8 mouse cellular contexts compared by ENCODE assay signal in the genomic region with DNA sequence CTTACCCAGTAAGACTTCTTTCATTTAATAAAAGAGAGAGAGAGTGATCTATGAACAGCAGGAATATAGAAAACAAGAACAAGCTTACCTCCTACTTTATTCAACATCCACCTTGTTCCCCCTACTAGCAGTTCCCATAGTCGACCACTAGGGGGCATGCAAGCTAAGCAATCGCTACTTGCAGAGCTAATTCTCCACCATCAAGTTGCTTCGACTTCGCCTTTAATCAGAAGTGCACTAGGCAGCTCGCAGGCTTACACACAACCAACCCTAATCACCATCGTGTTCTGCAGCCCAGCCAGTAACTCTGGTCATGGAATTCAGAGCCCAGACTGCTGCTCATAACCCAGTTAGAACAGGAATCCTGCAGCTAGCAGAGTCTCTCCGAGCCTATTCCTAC. TPM values are rescaled to one million over a fixed set of nuclear protein-coding genes. Genes with fewer than 3 reads are reported as not detected.
DNase-seq lines count a peak whose midpoint lies in the region; ATAC-seq and TF ChIP-seq lines count a peak whose summit lies in the region.

No protein-coding gene starts in this region.

- TF ChIP-seq POLR2A in spleen, adult 2 months (IDR thresholded peaks at IDR 0.05; ENCODE audit: low read depth, low read length) = no peak

- no peak overlapping the region for H3K27ac ChIP-seq in hindbrain, embryonic 16.5 days (ENCODE audit: low read depth, low read length)
- no peak overlapping the region for H3K27ac ChIP-seq in midbrain, embryonic 16.5 days (ENCODE audit: low read length)
- no peak overlapping the region for H3K27ac ChIP-seq in spleen, adult 2 months (ENCODE audit: insufficient read depth, low read length)

- peak; percentile 88 for DNase-seq in CD4-positive, CD25-positive, alpha-beta regulatory T cell, adult 2 months (ENCODE audit: low read depth, low spot score)
- peak; percentile 80 to 89 for DNase-seq in cerebellum, postnatal 25 days
- peak; percentile 37 to 41 for DNase-seq in gastrocnemius, adult 8-10 months (ENCODE audit: low spot score in 2 of 2)
- peak; percentile 84 to 85 for DNase-seq in left cerebral cortex, postnatal 10 days (ENCODE audit: extremely low spot score in 1 of 2, low spot score in 2 of 2)
- DNase-seq in spleen, adult 2 months (ENCODE audit: low read depth in 1 of 2, low spot score in 2 of 2) = peak; percentile 57 to 75

- peaks cover 3% of the 10 kb centered on the region for H3K4me1 ChIP-seq in hindbrain, embryonic 16.5 days (ENCODE audit: control insufficient read depth, insufficient read depth, low read depth, low read length)
- H3K4me1 ChIP-seq in midbrain, embryonic 16.5 days (ENCODE audit: control insufficient read depth, insufficient read depth, low read length) = no peaks in the 10 kb centered on the region
- no peaks in the 10 kb centered on the region for H3K4me1 ChIP-seq in spleen, adult 2 months (ENCODE audit: control insufficient read depth, insufficient read depth, insufficient read length)

- no peaks in the 10 kb centered on the region for H3K9me3 ChIP-seq in hindbrain, embryonic 16.5 days (ENCODE audit: control insufficient read depth, low read length)
- no peaks in the 10 kb centered on the region for H3K9me3 ChIP-seq in midbrain, embryonic 16.5 days (replicated peaks; ENCODE audit: control insufficient read depth, low read length, poor library complexity, severe bottlenecking)

- peaks cover 2% of the 10 kb centered on the region; the same call in 1 of the 2 replicates for H3K27me3 ChIP-seq in hindbrain, embryonic 16.5 days (replicated peaks; ENCODE audit: control insufficient read depth, insufficient read depth, low read length)
- H3K27me3 ChIP-seq in midbrain, embryonic 16.5 days (ENCODE audit: control insufficient read depth, insufficient read depth, low read depth, low read length) = no peaks in the 10 kb centered on the region
- H3K27me3 ChIP-seq in spleen, adult 2 months (ENCODE audit: control insufficient read depth, insufficient read depth, low read length) = no peaks in the 10 kb centered on the region

- intact Hi-C loops in left cerebral cortex, postnatal 10 days (cut with DNase I) = loop anchor here (5.0 kb wide), 1 partner anchor 37 kb away; a partner anchor contains a TSS

- H3K4me2 ChIP-seq in hindbrain, embryonic 16.5 days (ENCODE audit: low read length) = peak overlapping the region; percentile 32; the same call in 1 of the 2 replicates
- no peak overlapping the region; the same call in 1 of the 2 replicates for H3K4me2 ChIP-seq in midbrain, embryonic 16.5 days (ENCODE audit: low read length)

- 15% methylated on average over 7 of the region's 7 CpGs for WGBS in hindbrain, embryonic 16.5 days
- 12% methylated on average over 7 of the region's 7 CpGs for WGBS in midbrain, embryonic 16.5 days
- WGBS in spleen, adult 2 months = 17% methylated on average over 7 of the region's 7 CpGs

- no peak for ATAC-seq in CD4-positive, CD25-positive, alpha-beta regulatory T cell, adult 4 months
- ATAC-seq in hindbrain, embryonic 16.5 days = peak; percentile 61; the same call in 1 of the 2 replicates
- peak; percentile 72 for ATAC-seq in midbrain, embryonic 16.5 days

- peak; percentile 83; the same call in 1 of the 2 replicates for TF ChIP-seq CTCF in spleen, adult 2 months (IDR thresholded peaks at IDR 0.05; ENCODE audit: extremely low read depth, insufficient read depth, insufficient read length, insufficient replicate concordance)

- H3K36me3 ChIP-seq in hindbrain, embryonic 16.5 days (ENCODE audit: control insufficient read depth, insufficient read depth, low read length) = no peaks in the 10 kb centered on the region
- H3K36me3 ChIP-seq in midbrain, embryonic 16.5 days (ENCODE audit: control insufficient read depth, insufficient read depth, low read length) = no peaks in the 10 kb centered on the region
- no peaks in the 10 kb centered on the region for H3K36me3 ChIP-seq in spleen, adult 2 months (ENCODE audit: control insufficient read depth, insufficient read depth, low read length)

- H3K4me3 ChIP-seq in hindbrain, embryonic 16.5 days (ENCODE audit: low read length) = no peak overlapping the region
- H3K4me3 ChIP-seq in midbrain, embryonic 16.5 days (ENCODE audit: low read depth, low read length) = no peak overlapping the region
- H3K4me3 ChIP-seq in spleen, adult 2 months (ENCODE audit: extremely low read depth, insufficient read depth, insufficient read length) = no peak overlapping the region

- H3K9ac ChIP-seq in hindbrain, embryonic 16.5 days (ENCODE audit: low read depth, low read length) = peak overlapping the region; percentile 33
- no peak overlapping the region for H3K9ac ChIP-seq in midbrain, embryonic 16.5 days (ENCODE audit: low read depth, low read length)

RNA-seq across cellular contexts. Expression of a gene that starts 17.9 kb away (rescaled TPM):
- polyA plus RNA-seq in CD4-positive, CD25-positive, alpha-beta regulatory T cell, adult 4 months (2017; shearing (Covaris generic)) = under 1 TPM in 1 of 2 experiments, not detected in 1; 0.26 TPM
- 1 to 10 TPM in 1 of 4 experiments, under 1 TPM in 3; 0.34 to 1.3 (median 0.76) TPM for total RNA-seq in gastrocnemius, adult 8-10 months (2022)
- polyA plus RNA-seq in hindbrain, embryonic 16.5 days (2015; fragmentation: Nextera tagmentation; extraction: Ambion mirVana) = 165 and 168 TPM in 2 replicates
- total RNA-seq in left cerebral cortex, postnatal 10 days (2021) = 100 to 1,000 TPM; 387 to 389 TPM
- 168 and 191 TPM in 2 replicates for polyA plus RNA-seq in midbrain, embryonic 16.5 days (2015; fragmentation: Nextera tagmentation; extraction: Ambion mirVana)
- 12.4 and 19.3 TPM in 2 replicates for polyA plus RNA-seq in spleen, adult 2 months (2012; rRNA removed)

RNA-seq across cellular contexts. Expression of a gene that starts 18.1 kb away (rescaled TPM):
- not detected for polyA plus RNA-seq in CD4-positive, CD25-positive, alpha-beta regulatory T cell, adult 4 months (2017; shearing (Covaris generic))
- not detected for total RNA-seq in gastrocnemius, adult 8-10 months (2022)
- polyA plus RNA-seq in hindbrain, embryonic 16.5 days (2015; fragmentation: Nextera tagmentation; extraction: Ambion mirVana) = 21.0 and 21.4 TPM in 2 replicates
- 10 to 100 TPM; 14.1 to 14.8 TPM for total RNA-seq in left cerebral cortex, postnatal 10 days (2021)
- polyA plus RNA-seq in midbrain, embryonic 16.5 days (2015; fragmentation: Nextera tagmentation; extraction: Ambion mirVana) = 24.7 and 30.0 TPM in 2 replicates
- polyA plus RNA-seq in spleen, adult 2 months (2012; rRNA removed) = 0.22 and 0.33 TPM in 2 replicates

RNA-seq across cellular contexts. Expression of a gene that starts 35.3 kb away (rescaled TPM):
- polyA plus RNA-seq in CD4-positive, CD25-positive, alpha-beta regulatory T cell, adult 4 months (2017; shearing (Covaris generic)) = 100 to 1,000 TPM; 197 to 242 TPM
- total RNA-seq in gastrocnemius, adult 8-10 months (2022) = 1,000 to 10,000 TPM; 1,141 to 1,247 (median 1,173) TPM
- 890 and 1,047 TPM in 2 replicates for polyA plus RNA-seq in hindbrain, embryonic 16.5 days (2015; fragmentation: Nextera tagmentation; extraction: Ambion mirVana)
- 100 to 1,000 TPM; 501 to 523 TPM for total RNA-seq in left cerebral cortex, postnatal 10 days (2021)
- polyA plus RNA-seq in midbrain, embryonic 16.5 days (2015; fragmentation: Nextera tagmentation; extraction: Ambion mirVana) = 818 and 833 TPM in 2 replicates
- 135 and 219 TPM in 2 replicates for polyA plus RNA-seq in spleen, adult 2 months (2012; rRNA removed)

RNA-seq across cellular contexts. Expression of a gene that starts 45.9 kb away (rescaled TPM):
- 100 to 1,000 TPM; 157 to 228 TPM for polyA plus RNA-seq in CD4-positive, CD25-positive, alpha-beta regulatory T cell, adult 4 months (2017; shearing (Covaris generic))
- 10 to 100 TPM in 1 of 4 experiments, 1 to 10 TPM in 3; 7.0 to 10.8 (median 7.6) TPM for total RNA-seq in gastrocnemius, adult 8-10 months (2022)
- 19.4 and 20.5 TPM in 2 replicates for polyA plus RNA-seq in hindbrain, embryonic 16.5 days (2015; fragmentation: Nextera tagmentation; extraction: Ambion mirVana)
- 10 to 100 TPM; 11.7 to 13.0 TPM for total RNA-seq in left cerebral cortex, postnatal 10 days (2021)
- polyA plus RNA-seq in midbrain, embryonic 16.5 days (2015; fragmentation: Nextera tagmentation; extraction: Ambion mirVana) = 24.0 and 25.5 TPM in 2 replicates
- 53.8 and 67.0 TPM in 2 replicates for polyA plus RNA-seq in spleen, adult 2 months (2012; rRNA removed)

RNA-seq across cellular contexts. Expression of a gene that starts 51.6 kb away (rescaled TPM):
- 10 to 100 TPM; 22.2 to 29.8 TPM for polyA plus RNA-seq in CD4-positive, CD25-positive, alpha-beta regulatory T cell, adult 4 months (2017; shearing (Covaris generic))
- 1 to 10 TPM; 4.3 to 6.5 (median 5.5) TPM for total RNA-seq in gastrocnemius, adult 8-10 months (2022)
- 23.6 and 24.4 TPM in 2 replicates for polyA plus RNA-seq in hindbrain, embryonic 16.5 days (2015; fragmentation: Nextera tagmentation; extraction: Ambion mirVana)
- total RNA-seq in left cerebral cortex, postnatal 10 days (2021) = 10 to 100 TPM; 21.5 to 24.7 TPM
- polyA plus RNA-seq in midbrain, embryonic 16.5 days (2015; fragmentation: Nextera tagmentation; extraction: Ambion mirVana) = 23.2 and 24.2 TPM in 2 replicates
- 4.1 and 14.5 TPM in 2 replicates for polyA plus RNA-seq in spleen, adult 2 months (2012; rRNA removed)

Comparison
In these comparisons a context has a peak if more than half of its experiments do, and no peak if none do; other contexts are left out.
1. RNA of a gene that starts 17.9 kb away (polyA plus RNA-seq): 168 to 191 TPM in midbrain, embryonic 16.5 days, 165 to 168 TPM in hindbrain, embryonic 16.5 days and 12.4 to 19.3 TPM in spleen, adult 2 months; 0.26 TPM in CD4-positive, CD25-positive, alpha-beta regulatory T cell, adult 4 months; every median in the first group is over 10 times any median in the second.
2. RNA of a gene that starts 18.1 kb away (polyA plus RNA-seq): 24.7 to 30.0 TPM in midbrain, embryonic 16.5 days and 21.0 to 21.4 TPM in hindbrain, embryonic 16.5 days; 0.22 to 0.33 TPM in spleen, adult 2 months and not detected in CD4-positive, CD25-positive, alpha-beta regulatory T cell, adult 4 months; every median in the first group is over 10 times any median in the second.
3. Peak in every context shown above with its lines, with median percentiles within 50 percentile points of each other: DNase-seq.